Mouse (Mus musculus) embryonic fibroblast, embryonic 13.5 days (primary cell): ENCODE measurements around the gene Aarsd1.

Experiments used
- CTCF ChIP-seq: IDR thresholded peaks from 2 replicates; pipeline ENCODE4 v1.5.1; 2011; ENCODE audit warnings: mild to moderate bottlenecking, control low read depth, low read length, moderate library complexity, borderline replicate concordance; ENCODE audit not compliant: insufficient read depth
- POLR2A ChIP-seq: IDR thresholded peaks from 2 replicates; pipeline ENCODE4 v1.6.1; 2011; ENCODE audit warnings: low read depth, mild to moderate bottlenecking, control low read depth, low read length, moderate library complexity

- TF ChIP-seq POLR2A = no peak
- TF ChIP-seq CTCF = no peak
These were observed 1.6 kb upstream of the Aarsd1 start for GRCm38 (mm10) chr11:101418991-101419390.
